Mouse (Mus musculus) ovary, postnatal 14 days (tissue): Measurements from ENCODE around the gene Pnpla7.

Experiments used
- DNase-seq: peaks from one replicate; pipeline ENCODE4 v3.0.0; 2022; ENCODE audit warnings: low spot score

Pnpla7 gene

DNA sequence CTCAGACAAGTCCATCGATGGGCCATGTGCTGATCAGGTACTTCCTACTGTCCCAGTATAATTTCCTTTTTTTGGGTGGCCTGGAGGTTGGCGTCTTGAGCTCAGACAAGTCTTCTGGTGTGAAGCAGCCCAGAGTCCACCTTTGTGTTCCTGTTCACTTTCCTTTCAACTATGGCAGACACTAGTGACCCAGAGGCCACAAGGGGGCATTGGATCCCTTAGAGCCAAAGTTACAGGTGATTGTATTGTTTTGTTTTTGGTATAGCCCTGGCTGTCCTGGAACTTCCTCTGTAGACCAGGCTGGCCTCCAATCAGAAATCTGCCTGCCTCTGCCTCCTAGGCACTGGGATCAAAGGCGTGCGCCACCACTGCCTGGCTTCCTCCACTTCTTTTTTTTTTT, 96.6 kb downstream of the Pnpla7 start:
- no peak for DNase-seq

DNA sequence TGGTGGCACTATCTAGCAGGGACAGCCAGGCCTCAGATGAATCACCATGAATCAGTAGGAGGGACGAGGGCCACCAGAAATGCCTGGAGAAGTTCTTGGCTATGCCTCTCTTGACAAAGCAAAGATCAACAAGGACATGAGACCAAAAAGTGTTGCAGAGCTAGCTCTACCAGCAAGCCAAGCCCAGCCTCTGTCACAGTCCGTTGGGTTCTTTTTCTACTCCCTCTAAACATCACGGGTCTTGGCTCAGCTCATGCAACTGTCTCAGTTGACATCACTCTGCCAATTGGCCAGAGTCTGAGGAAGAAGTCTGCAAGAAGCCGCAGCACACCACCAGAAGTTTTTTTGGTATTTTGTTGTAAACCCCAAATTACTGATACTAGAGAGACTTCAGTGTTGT, 99.7 kb downstream of the Pnpla7 start:
- peak; percentile 18 for DNase-seq

DNA sequence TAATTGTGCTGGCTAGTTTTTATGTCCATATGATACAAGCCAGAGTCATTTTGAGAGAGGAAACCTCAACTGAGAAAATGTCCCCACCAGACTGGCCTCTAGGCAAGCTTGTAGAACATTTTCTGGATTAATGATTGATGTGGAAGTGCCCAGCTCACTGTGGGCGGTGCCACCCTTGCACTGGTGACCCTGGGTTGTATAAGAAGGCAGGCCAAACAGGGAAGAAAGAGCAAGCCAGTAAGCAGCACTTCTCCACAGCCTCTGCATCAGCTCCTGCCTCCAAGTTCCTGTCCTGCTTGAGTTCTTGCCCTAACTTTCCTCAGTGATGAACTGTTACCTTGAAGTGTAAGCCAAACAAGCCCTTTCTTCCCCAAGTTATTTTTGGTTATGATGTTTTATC, 103.1 kb downstream of the Pnpla7 start:
- no peak for DNase-seq

DNA sequence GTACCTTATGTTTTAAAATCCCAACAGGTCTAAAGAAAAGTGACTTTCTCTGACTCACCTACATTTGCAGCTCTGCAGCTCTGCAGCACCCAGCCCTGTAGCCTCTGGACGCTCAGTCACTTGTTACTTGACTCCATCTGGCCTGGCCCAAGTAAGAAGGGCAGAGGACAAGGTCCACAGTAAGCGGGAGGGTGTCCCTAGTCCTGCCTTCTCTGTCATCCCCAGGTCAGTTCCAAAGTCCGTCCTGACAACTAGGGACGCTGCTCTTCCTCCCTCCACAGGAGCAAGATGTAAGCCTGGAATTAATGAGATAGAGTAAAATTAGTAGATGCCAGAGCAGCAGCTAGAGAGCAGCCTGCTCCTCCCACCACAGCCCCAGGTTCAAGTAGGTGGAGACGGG, 104.2 kb downstream of the Pnpla7 start, which contains the start of gene Entpd8:
Entpd8 (plus strand) TSS at position 229 of the 400 bp plus-strand sequence.
- no peak for DNase-seq

DNA sequence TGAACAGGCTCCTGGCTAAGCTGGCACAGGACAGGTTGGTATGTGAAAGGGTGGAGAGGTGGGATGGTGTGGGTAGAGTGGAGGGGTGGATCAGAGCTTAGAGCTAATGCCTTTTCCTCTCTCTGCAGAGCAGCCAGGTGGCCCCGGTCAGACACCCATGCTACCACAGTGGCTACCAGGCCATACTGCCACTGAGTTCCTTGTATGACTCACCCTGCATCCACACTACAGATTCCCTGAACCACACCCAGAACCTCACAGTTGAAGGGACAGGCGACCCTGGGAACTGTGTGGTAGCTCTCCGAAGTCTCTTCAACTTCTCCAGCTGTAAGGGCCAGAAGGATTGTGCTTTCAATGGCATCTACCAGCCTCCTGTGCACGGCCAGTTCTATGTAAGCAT, 107.9 kb downstream of the Pnpla7 start:
- DNase-seq, result no peak

DNA sequence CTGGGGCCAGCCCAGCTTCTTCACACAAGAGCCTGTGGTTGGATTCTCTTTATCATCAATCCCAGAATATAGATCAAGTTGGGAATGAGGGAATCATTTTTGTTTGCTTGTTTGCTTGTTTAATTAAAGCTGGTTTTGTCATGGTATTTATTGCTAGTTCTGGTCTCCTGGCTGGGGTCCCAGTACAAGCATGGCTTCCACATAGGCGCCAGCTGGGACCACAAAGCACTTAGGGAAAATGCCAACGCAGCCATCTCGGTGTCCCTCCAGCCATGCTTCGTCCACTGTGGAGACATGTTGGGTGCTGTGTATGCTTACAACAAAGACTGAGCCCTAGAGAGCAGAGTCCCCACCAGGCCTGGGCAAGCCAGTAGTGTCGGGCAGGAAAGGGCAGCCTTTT, 109.7 kb downstream of the Pnpla7 start:
- no peak for DNase-seq

DNA sequence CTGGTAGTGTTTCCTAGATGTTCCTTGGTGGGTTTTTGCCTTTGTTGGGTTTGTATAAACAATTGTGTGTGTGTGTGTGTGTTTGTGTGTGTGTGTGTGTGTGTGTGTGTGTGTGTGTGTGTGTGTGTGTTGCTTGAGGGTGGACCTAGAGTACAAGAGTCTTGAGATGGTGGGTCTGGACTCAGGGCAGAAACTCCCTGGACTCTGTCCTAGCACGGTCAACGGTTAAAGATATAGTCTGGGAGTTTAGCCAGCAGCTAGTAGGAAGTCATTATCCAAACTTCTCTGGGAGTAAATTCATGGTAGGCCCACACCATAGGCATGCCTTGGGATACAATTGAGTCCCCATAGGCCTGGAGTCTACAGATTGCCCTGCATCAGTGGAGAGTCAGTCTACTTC, 112.0 kb downstream of the Pnpla7 start:
- no peak for DNase-seq

DNA sequence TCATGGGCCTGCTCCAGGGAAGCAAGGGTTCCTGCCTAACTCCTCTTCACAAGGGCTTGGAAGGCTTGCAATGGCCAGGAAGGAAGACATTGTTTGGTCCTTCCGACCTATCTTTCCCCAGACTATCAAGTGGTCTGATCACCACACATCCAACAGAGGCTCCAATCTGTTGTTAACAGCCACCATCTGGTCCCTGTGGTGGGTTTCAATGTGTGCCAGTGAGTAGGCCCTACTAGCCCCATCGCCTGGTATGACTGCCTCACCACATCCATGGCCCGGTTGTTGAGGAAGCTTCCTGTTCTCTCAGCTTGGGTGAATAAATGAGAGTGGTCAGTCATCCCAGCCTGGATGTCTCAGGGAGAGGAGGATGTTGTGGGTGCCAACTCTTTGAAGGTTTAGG, 112.8 kb downstream of the Pnpla7 start:
- DNase-seq, result no peak

DNA sequence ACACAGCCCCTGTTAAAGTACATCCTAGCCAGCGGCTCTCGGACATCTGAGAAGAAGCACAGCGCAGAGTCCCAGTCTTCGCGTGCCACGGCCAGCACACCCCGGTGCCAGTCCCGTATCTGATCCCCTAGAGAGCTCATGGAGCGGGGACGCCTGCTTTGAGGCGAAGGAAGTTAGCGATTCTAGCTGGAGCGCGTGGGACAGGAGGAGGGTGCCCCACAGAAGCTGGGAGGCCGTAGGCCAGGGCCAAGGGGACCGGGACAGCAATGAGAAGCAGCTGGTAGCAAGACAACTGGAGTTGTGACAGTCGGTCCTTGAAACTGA, 118.9 kb downstream of the Pnpla7 start:
- DNase-seq, result no peak

DNA sequence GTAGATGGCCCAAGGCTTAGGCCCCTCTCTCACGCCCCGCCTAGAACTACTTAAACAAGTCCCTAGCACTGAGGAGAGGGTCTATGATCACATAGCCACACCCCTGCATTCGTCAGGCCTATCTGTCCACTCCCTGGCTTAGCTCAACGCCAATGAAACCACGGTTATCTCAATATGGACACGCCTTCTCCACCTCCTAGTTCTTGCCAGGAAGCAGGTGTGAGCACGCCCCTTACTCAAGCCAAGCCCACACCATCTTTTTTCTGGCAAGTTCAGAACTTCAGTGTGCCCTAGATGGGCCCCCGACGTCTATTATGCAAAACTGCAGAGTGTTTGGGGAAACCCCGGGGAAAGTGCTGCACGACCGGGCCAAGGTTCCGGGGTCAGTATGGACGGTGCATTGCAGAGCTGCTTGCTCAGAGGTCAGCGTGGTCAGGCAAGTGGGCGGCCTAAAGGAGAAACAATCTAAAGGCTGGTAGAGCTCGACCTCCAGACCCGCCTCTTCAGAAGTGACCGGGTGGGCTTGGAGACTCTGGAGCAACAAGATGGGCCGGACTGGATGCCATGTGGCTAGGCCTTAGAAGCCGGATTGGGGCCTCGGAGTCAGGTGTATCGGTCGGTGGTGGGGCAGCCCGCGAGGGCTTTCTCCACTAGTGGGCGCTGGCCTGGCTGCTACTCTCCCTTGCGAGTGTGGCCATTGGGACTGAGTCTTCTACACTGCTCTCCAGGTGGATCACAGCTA, 119.4 kb downstream of the Pnpla7 start, which contains the start of gene Noxa1:
Noxa1 (minus strand) TSS at position 41 of the 742 bp plus-strand sequence.
- DNase-seq, result no peak

DNA sequence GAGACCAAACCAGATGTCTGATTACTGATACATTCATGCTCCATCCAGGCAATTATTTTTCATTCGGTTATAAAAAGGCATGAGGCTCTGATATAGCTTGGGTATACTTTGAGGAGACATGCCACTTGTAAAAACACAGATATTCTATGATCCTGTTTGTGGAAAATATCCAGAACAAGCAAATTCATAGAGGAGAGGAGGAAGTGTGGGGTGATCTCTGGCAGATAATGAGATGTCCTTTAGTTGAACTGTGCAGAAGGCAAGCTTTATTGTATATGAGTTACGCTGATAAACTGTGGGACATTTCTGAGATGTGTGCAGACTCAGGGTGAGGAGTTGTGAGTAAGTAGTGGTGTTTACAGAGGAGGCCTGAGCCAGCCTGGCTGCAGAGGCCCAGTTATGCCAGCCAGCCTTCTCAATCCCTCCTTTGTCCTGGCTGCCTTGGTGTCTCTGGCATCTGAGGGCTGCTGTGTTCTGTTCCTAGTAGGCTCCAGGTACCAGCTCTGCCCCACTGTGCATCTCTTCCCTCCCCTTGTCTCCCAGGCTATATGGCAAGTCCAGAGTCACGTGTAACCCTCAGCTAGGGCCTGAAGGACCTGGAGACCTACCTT, 122.3 kb downstream of the Pnpla7 start:
- DNase-seq, result no peak

DNA sequence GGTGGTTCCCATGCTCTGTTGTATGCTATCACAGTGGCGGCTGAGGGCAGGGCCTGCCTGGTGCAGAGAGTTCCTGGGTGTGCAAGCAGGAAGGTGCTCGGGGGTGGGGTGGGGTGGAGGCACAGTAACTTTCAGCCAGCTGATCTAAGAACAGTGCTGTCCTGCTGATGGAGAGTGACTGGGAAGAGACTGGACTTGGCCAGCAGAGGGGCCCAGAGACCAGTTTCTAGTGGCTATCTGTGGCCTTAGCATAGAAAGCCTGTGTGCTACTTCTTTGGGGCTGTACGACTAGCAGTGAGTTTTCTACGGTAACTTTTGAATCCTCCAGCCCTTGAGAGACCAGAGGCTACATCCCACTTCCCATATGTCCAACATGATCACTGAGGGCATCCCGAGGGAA, 123.1 kb downstream of the Pnpla7 start:
- DNase-seq, result no peak

DNA sequence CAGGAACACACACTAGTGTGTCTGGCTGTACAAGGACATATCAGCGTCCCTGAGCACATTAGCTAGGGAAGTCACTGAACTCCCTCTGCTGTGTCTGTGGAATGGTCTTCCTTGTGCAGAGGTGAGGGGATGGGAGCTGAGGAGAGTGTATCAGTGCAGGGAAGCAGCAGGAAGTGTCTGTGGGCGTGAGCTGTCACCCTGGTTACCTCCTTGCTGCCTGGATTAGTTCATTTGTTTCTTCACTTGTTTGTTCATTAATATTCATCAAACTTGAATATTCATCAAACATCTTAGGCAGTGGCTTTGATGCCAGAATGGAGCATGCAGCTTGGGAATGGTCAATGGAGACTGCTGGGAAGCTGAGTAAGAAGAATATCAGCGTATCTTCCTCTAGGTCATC, 123.9 kb downstream of the Pnpla7 start:
- DNase-seq, result no peak
